Mouse (Mus musculus) macrophage (primary cell): ENCODE measurements around the gene Astn2. TPM values are rescaled to one million over a fixed set of nuclear protein-coding genes. Genes with fewer than 3 reads are reported as not detected.

ENCODE experiments used
- H3K27ac ChIP-seq: fragments of 350-480 bp; formaldehyde crosslinking; 2 replicates; pipeline ENCODE4 v1.9.0; 2021
- H3K36me3 ChIP-seq: fragments of 350-480 bp; formaldehyde crosslinking; 2 replicates; pipeline ENCODE4 v1.9.0; 2021; ENCODE audit errors: inconsistent target
- H3K4me3 ChIP-seq: fragments of 350-480 bp; formaldehyde crosslinking; 2 replicates; pipeline ENCODE4 v1.9.0; 2021; ENCODE audit errors: inconsistent target
- H3K79me2 ChIP-seq: fragments of 350-480 bp; formaldehyde crosslinking; 2 replicates; pipeline ENCODE4 v1.9.0; 2021; ENCODE audit errors: inconsistent target
- WGBS: methylation state at CpG from one replicate; pipeline ENCODE4 v1.1.7; 2026; ENCODE audit warnings: inconsistent platforms; ENCODE audit not compliant: missing documents; 5-methylcytosine and 5-hydroxymethylcytosine counted together
- polyA plus RNA-seq: library from polyadenylated mRNA; stranded (reverse); fragments of 250-400 nt; gene quantifications from 3 replicates; pipeline ENCODE4 v1.2.4, GENCODE M21; 2018; ENCODE audit warnings: inconsistent platforms

The Astn2 gene
- polyA plus RNA-seq, 1 experiment from 2014 or later, result not detected

DNA sequence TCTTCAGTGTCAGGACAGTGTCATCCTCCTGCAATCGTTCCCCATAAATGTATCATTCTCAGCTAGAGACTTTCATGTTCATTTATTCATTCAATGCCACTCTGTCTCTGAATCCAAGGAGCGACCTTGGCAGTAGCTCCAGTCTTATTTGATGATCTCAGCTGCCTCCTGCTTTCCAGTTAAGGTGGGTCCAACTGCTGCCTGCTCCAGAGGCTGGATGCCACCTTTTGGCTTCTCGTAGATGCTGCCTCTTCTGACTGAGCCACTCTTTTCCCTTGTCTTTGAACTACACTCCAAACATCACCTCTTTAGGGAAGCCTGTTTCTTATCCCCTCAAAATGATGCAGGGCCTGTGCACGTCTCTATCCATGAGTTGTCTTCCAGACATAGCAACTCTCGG lies 1002.1 kb downstream of the Astn2 start:
- no peak overlapping the region for H3K4me3 ChIP-seq
- 87% methylated on average over 5 of the region's 5 CpGs for WGBS

GRCm38 (mm10) chr4:65399457-65399856 lies 1005.0 kb downstream of the Astn2 start:
- H3K36me3 ChIP-seq, result no peaks in the 10 kb centered on the region
- no peaks in the 10 kb centered on the region for H3K79me2 ChIP-seq
- no peak overlapping the region for H3K27ac ChIP-seq
- WGBS, result 88% methylated on average over 4 of the region's 4 CpGs
- H3K4me3 ChIP-seq, result no peak overlapping the region

More for the DNA sequence above, 1002.1 kb downstream of the Astn2 start:
- Histone ChIP-seq H3K36me3 (no peaks in the 10 kb centered on the region), H3K27ac (no peak overlapping the region), H3K79me2 (no peaks in the 10 kb centered on the region)

- Histone ChIP-seq H3K27ac (no peak overlapping the region), H3K4me3 (no peak overlapping the region), H3K36me3 (no peaks in the 10 kb centered on the region), H3K79me2 (no peaks in the 10 kb centered on the region)
- WGBS, result 79% methylated on average over 3 of the region's 3 CpGs
Observed at GRCm38 (mm10) chr4:65396806-65397205, 1007.6 kb downstream of the Astn2 start.

GRCm38 (mm10) chr4:65391001-65391400 lies 1013.4 kb downstream of the Astn2 start:
- Histone ChIP-seq H3K79me2 (no peaks in the 10 kb centered on the region), H3K4me3 (no peak overlapping the region), H3K36me3 (no peaks in the 10 kb centered on the region), H3K27ac (no peak overlapping the region)
- WGBS, result 79% methylated on average over 4 of the region's 4 CpGs

DNA sequence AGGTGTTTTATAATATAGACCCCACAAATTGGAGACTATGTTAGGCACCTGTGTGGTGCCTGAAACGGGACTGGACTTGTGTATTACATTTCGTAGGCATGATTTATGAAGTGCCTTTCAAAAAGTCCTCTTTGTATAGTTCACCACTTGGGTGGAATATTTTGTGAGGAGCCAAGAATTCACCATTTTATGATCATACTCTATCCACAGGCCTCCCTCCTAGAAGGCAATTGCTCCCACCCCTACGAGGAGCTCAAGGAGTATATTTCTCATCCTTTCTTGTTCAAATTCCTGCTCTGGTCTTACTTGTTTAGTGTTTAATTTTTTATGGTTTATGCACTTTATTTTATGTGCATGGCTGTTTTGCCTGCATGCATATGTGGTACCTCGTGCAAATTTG lies 1021.3 kb downstream of the Astn2 start:
- no peak overlapping the region for H3K4me3 ChIP-seq
- no peak overlapping the region for H3K27ac ChIP-seq
- no peaks in the 10 kb centered on the region for H3K79me2 ChIP-seq
- no peaks in the 10 kb centered on the region for H3K36me3 ChIP-seq
- WGBS, result 88% methylated on average over 4 of the region's 4 CpGs

DNA sequence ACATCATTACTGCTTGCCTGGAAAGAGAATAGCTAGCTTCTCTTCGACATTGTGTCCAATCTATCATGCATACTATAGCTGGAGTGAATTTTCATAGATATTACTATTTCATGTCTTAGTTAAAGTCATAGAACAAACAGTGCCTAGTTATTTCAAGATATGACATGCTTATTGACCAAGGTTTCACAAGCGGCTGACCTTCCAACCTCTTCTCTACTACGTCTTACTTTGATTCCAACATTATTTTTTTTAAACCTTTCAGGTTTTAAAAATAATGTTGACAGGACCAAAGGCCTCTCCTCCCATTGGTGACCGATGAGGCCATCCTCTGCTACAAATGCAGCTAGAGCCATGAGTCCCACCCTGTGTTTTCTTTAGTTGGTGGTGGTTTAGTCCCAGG lies 1025.0 kb downstream of the Astn2 start:
- 89% methylated on average over 3 of the region's 4 CpGs for WGBS
- no peaks in the 10 kb centered on the region for H3K36me3 ChIP-seq

GRCm38 (mm10) chr4:65376571-65376970 lies 1027.8 kb downstream of the Astn2 start:
- H3K36me3 ChIP-seq, result no peaks in the 10 kb centered on the region
- WGBS, result 90% methylated on average over 2 of the region's 2 CpGs
- H3K79me2 ChIP-seq, result no peaks in the 10 kb centered on the region
- no peak overlapping the region for H3K4me3 ChIP-seq
- no peak overlapping the region for H3K27ac ChIP-seq

More for the DNA sequence above, 1025.0 kb downstream of the Astn2 start:
- Histone ChIP-seq H3K27ac (no peak overlapping the region), H3K4me3 (no peak overlapping the region), H3K79me2 (no peaks in the 10 kb centered on the region)

- Histone ChIP-seq H3K36me3 (no peaks in the 10 kb centered on the region), H3K27ac (no peak overlapping the region), H3K4me3 (no peak overlapping the region), H3K79me2 (no peaks in the 10 kb centered on the region)
- 73% methylated on average over 1 of the region's 1 CpGs for WGBS
Observed at GRCm38 (mm10) chr4:65373841-65374240, 1030.6 kb downstream of the Astn2 start.

- no peak overlapping the region for H3K27ac ChIP-seq
- no peaks in the 10 kb centered on the region for H3K79me2 ChIP-seq
- 92% methylated on average over 3 of the region's 3 CpGs for WGBS
Observed at GRCm38 (mm10) chr4:65372731-65373130, 1031.7 kb downstream of the Astn2 start.

GRCm38 (mm10) chr4:65367135-65367534 lies 1037.3 kb downstream of the Astn2 start:
- Histone ChIP-seq H3K4me3 (no peak overlapping the region), H3K27ac (no peak overlapping the region)

More at GRCm38 (mm10) chr4:65372731-65373130, 1031.7 kb downstream of the Astn2 start:
- no peak overlapping the region for H3K4me3 ChIP-seq
- H3K36me3 ChIP-seq, result no peaks in the 10 kb centered on the region

GRCm38 (mm10) chr4:65354580-65354979 lies 1049.8 kb downstream of the Astn2 start:
- WGBS, result 35% methylated on average over 4 of the region's 4 CpGs
- H3K27ac ChIP-seq, result no peak overlapping the region

More at GRCm38 (mm10) chr4:65367135-65367534, 1037.3 kb downstream of the Astn2 start:
- H3K36me3 ChIP-seq, result no peaks in the 10 kb centered on the region
- no peaks in the 10 kb centered on the region for H3K79me2 ChIP-seq

DNA sequence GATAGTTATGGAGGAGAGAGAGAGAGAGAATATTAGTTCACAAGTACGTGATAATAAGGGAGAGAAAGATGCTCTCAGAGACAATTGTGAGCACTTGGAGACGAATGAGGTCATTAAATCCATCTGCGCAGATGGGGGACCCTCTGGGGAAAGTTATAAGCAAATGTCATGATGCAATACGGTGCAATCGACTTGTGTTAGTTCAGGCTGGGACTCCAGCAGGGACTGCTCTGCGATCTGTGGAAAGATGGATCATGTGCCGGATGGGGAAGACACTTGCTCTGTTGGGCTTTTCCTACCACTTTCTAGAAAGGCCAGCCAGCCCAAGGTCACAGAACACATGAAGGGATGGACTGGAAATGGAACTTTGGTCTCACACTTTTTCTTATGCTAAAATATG lies 1053.9 kb downstream of the Astn2 start:
- Histone ChIP-seq H3K27ac (no peak overlapping the region), H3K4me3 (no peak overlapping the region), H3K79me2 (no peaks in the 10 kb centered on the region), H3K36me3 (no peaks in the 10 kb centered on the region)
- 87% methylated on average over 7 of the region's 7 CpGs for WGBS

More at GRCm38 (mm10) chr4:65354580-65354979, 1049.8 kb downstream of the Astn2 start:
- no peaks in the 10 kb centered on the region for H3K36me3 ChIP-seq
- H3K79me2 ChIP-seq, result no peaks in the 10 kb centered on the region
- no peak overlapping the region for H3K4me3 ChIP-seq

DNA sequence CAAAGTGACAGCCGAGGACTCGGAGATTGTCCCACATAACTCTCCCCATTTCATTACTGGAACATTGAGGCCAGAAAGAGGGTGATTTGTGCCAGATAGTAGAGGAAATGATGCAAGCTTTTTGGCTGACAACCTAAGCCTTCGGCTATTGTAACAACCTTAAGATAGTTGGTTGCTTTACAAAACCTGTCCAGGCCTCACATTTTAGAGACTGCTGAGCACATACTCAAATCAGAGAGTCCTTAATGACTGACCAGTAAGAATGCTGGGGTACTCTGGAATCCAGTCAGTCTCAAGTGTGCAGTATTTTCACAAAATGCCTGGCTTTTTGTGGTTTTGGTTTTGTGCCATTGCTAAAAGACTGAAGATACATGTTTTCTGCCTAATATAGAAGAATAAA lies 1062.6 kb downstream of the Astn2 start:
- no peaks in the 10 kb centered on the region for H3K79me2 ChIP-seq
- H3K36me3 ChIP-seq, result no peaks in the 10 kb centered on the region
- WGBS, result 64% methylated on average over 3 of the region's 3 CpGs
- H3K27ac ChIP-seq, result no peak overlapping the region
- H3K4me3 ChIP-seq, result no peak overlapping the region

DNA sequence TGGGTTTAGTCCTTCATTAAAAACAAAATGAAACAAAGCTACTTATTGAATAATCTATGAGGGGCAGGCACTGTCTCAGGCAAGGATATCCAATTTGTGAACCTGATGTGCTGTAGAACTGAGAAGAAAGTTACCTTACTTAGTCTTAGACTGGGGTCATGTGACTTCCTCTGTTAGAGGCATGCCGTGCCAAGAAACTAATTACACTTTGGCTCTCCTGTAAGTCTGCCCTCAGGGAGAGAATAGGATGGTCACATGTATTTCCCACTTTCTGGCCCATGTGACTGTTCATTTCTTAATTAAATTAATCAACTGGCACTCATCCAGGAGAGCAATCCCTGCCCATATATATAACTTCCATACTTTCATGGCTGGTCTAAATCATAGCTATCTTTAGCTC lies 1070.7 kb downstream of the Astn2 start:
- WGBS, result 5% methylated on average over 1 of the region's 1 CpGs

More for the DNA sequence above, 1070.7 kb downstream of the Astn2 start:
- Histone ChIP-seq H3K79me2 (no peaks in the 10 kb centered on the region), H3K4me3 (no peak overlapping the region), H3K27ac (no peak overlapping the region), H3K36me3 (no peaks in the 10 kb centered on the region)
